Mouse (Mus musculus): ENCODE measurements around the gene Gkap1. TPM values are rescaled to one million over a fixed set of nuclear protein-coding genes. Genes with fewer than 3 reads are reported as not detected.
A peak's percentile ranks its signal among the peaks of the same experiment; 100 is the strongest.

The Gkap1 gene
- polyA plus RNA-seq, 1 experiment from 2014 or later: 14.3 TPM

GRCm38 (mm10) chr13:58276256-58276655, 757 bp upstream of the Gkap1 start:
- Histone ChIP-seq H3K4me3 (ENCODE audit: low read depth, low read length) (no peak overlapping the region), H3K4me2 (no peak overlapping the region), H3K9me3 (ENCODE audit: control insufficient read depth, low read length) (no peaks in the 10 kb centered on the region), H3K27ac (ENCODE audit: low read depth, low read length) (no peak overlapping the region), H3K36me3 (ENCODE audit: control insufficient read depth, insufficient read depth, low read length) (no peaks in the 10 kb centered on the region), H3K9ac (ENCODE audit: low read depth, low read length) (no peak overlapping the region), H3K27me3 (replicated peaks; ENCODE audit: control insufficient read depth, insufficient read depth, low read length) (peaks cover 20% of the 10 kb centered on the region), H3K4me1 (replicated peaks; ENCODE audit: control insufficient read depth, insufficient read depth, low read length) (peaks cover 9% of the 10 kb centered on the region)
- DNase-seq (ENCODE audit: low spot score) (no peak), ATAC-seq (replicated peaks; ENCODE audit: low FRiP score) (no peak)
- 76% methylated on average over 10 of the region's 10 CpGs for WGBS

- Histone ChIP-seq H3K4me2 (peak overlapping the region; percentile 85), H3K4me3 (ENCODE audit: low read depth, low read length) (peak overlapping the region; percentile 88), H3K27me3 (replicated peaks; ENCODE audit: control insufficient read depth, insufficient read depth, low read length) (peaks cover 20% of the 10 kb centered on the region), H3K4me1 (replicated peaks; ENCODE audit: control insufficient read depth, insufficient read depth, low read length) (peaks cover 9% of the 10 kb centered on the region), H3K36me3 (ENCODE audit: control insufficient read depth, insufficient read depth, low read length) (no peaks in the 10 kb centered on the region), H3K9ac (ENCODE audit: low read depth, low read length) (peak overlapping the region; percentile 81), H3K27ac (ENCODE audit: low read depth, low read length) (peak overlapping the region; percentile 49; the same call in 1 of the 2 replicates), H3K9me3 (ENCODE audit: control insufficient read depth, low read length) (no peaks in the 10 kb centered on the region)
- ATAC-seq (replicated peaks; ENCODE audit: low FRiP score) (no peak), DNase-seq (ENCODE audit: low spot score) (no peak)
- WGBS: 25% methylated on average over 9 of the region's 9 CpGs
Observed at GRCm38 (mm10) chr13:58275076-58275475, 423 bp downstream of the Gkap1 start.

- no peaks in the 10 kb centered on the region for H3K9me3 ChIP-seq (ENCODE audit: control insufficient read depth, low read length)
- peak overlapping the region; percentile 85 for H3K4me2 ChIP-seq
- ATAC-seq (replicated peaks; ENCODE audit: low FRiP score) (peak; percentile 80), DNase-seq (ENCODE audit: low spot score) (peak; percentile 80)
- peak overlapping the region; percentile 81 for H3K9ac ChIP-seq (ENCODE audit: low read depth, low read length)
- WGBS: under 1% methylated on average over 81 of the region's 84 CpGs
- peaks cover 9% of the 10 kb centered on the region for H3K4me1 ChIP-seq (replicated peaks; ENCODE audit: control insufficient read depth, insufficient read depth, low read length)
- no peaks in the 10 kb centered on the region for H3K36me3 ChIP-seq (ENCODE audit: control insufficient read depth, insufficient read depth, low read length)
- peaks cover 20% of the 10 kb centered on the region for H3K27me3 ChIP-seq (replicated peaks; ENCODE audit: control insufficient read depth, insufficient read depth, low read length)
- peak overlapping the region; percentile 88 for H3K4me3 ChIP-seq (ENCODE audit: low read depth, low read length)
- H3K27ac ChIP-seq (ENCODE audit: low read depth, low read length): peak overlapping the region; percentile 49
Observed at GRCm38 (mm10) chr13:58274259-58274991, 1.1 kb downstream of the Gkap1 start.

- peaks cover 20% of the 10 kb centered on the region for H3K27me3 ChIP-seq (replicated peaks; ENCODE audit: control insufficient read depth, insufficient read depth, low read length)
- H3K9me3 ChIP-seq (ENCODE audit: control insufficient read depth, low read length): no peaks in the 10 kb centered on the region
- under 1% methylated on average over 93 of the region's 115 CpGs for WGBS
- H3K4me2 ChIP-seq: peak overlapping the region; percentile 85
- DNase-seq (ENCODE audit: low spot score) (peak; percentile 70), ATAC-seq (replicated peaks; ENCODE audit: low FRiP score) (peak; percentile 71)
- H3K27ac ChIP-seq (ENCODE audit: low read depth, low read length): peak overlapping the region; percentile 48; the same call in 1 of the 2 replicates
- H3K36me3 ChIP-seq (ENCODE audit: control insufficient read depth, insufficient read depth, low read length): no peaks in the 10 kb centered on the region
- H3K4me1 ChIP-seq (replicated peaks; ENCODE audit: control insufficient read depth, insufficient read depth, low read length): peaks cover 9% of the 10 kb centered on the region
- peak overlapping the region; percentile 81 for H3K9ac ChIP-seq (ENCODE audit: low read depth, low read length)
- peak overlapping the region; percentile 88 for H3K4me3 ChIP-seq (ENCODE audit: low read depth, low read length)
Observed at GRCm38 (mm10) chr13:58273411-58274258, 1.9 kb downstream of the Gkap1 start.

GRCm38 (mm10) chr13:58266864-58267263, 8.6 kb downstream of the Gkap1 start:
- no peak overlapping the region for H3K4me2 ChIP-seq
- H3K27me3 ChIP-seq (replicated peaks; ENCODE audit: control insufficient read depth, insufficient read depth, low read length): no peaks in the 10 kb centered on the region
- H3K9me3 ChIP-seq (ENCODE audit: control insufficient read depth, low read length): no peaks in the 10 kb centered on the region
- H3K27ac ChIP-seq (ENCODE audit: low read depth, low read length): no peak overlapping the region
- no peak for ATAC-seq (replicated peaks; ENCODE audit: low FRiP score)
- no peaks in the 10 kb centered on the region for H3K4me1 ChIP-seq (replicated peaks; ENCODE audit: control insufficient read depth, insufficient read depth, low read length)
- H3K4me3 ChIP-seq (ENCODE audit: low read depth, low read length): no peak overlapping the region
- no peak for DNase-seq (ENCODE audit: low spot score)
- WGBS: 69% methylated on average over 3 of the region's 3 CpGs
- H3K9ac ChIP-seq (ENCODE audit: low read depth, low read length): no peak overlapping the region
- H3K36me3 ChIP-seq (ENCODE audit: control insufficient read depth, insufficient read depth, low read length): no peaks in the 10 kb centered on the region

- Histone ChIP-seq H3K9ac (ENCODE audit: low read depth, low read length) (no peak overlapping the region), H3K4me1 (replicated peaks; ENCODE audit: control insufficient read depth, insufficient read depth, low read length) (no peaks in the 10 kb centered on the region), H3K36me3 (ENCODE audit: control insufficient read depth, insufficient read depth, low read length) (no peaks in the 10 kb centered on the region), H3K27ac (ENCODE audit: low read depth, low read length) (no peak overlapping the region), H3K4me3 (ENCODE audit: low read depth, low read length) (no peak overlapping the region), H3K9me3 (ENCODE audit: control insufficient read depth, low read length) (no peaks in the 10 kb centered on the region), H3K27me3 (replicated peaks; ENCODE audit: control insufficient read depth, insufficient read depth, low read length) (no peaks in the 10 kb centered on the region), H3K4me2 (no peak overlapping the region)
- ATAC-seq (replicated peaks; ENCODE audit: low FRiP score) (no peak), DNase-seq (ENCODE audit: low spot score) (no peak)
- 84% methylated on average over 8 of the region's 8 CpGs for WGBS
Observed at GRCm38 (mm10) chr13:58263546-58263945, 12.0 kb downstream of the Gkap1 start.

- Histone ChIP-seq H3K27me3 (replicated peaks; ENCODE audit: control insufficient read depth, insufficient read depth, low read length) (no peaks in the 10 kb centered on the region), H3K4me1 (replicated peaks; ENCODE audit: control insufficient read depth, insufficient read depth, low read length) (no peaks in the 10 kb centered on the region), H3K36me3 (ENCODE audit: control insufficient read depth, insufficient read depth, low read length) (no peaks in the 10 kb centered on the region), H3K9ac (ENCODE audit: low read depth, low read length) (no peak overlapping the region), H3K27ac (ENCODE audit: low read depth, low read length) (no peak overlapping the region), H3K9me3 (ENCODE audit: control insufficient read depth, low read length) (no peaks in the 10 kb centered on the region), H3K4me2 (no peak overlapping the region), H3K4me3 (ENCODE audit: low read depth, low read length) (no peak overlapping the region)
- DNase-seq (ENCODE audit: low spot score) (no peak), ATAC-seq (replicated peaks; ENCODE audit: low FRiP score) (no peak)
- WGBS: 79% methylated on average over 4 of the region's 4 CpGs
Observed at GRCm38 (mm10) chr13:58261674-58262073, 13.8 kb downstream of the Gkap1 start.

GRCm38 (mm10) chr13:58253268-58253667, 22.2 kb downstream of the Gkap1 start:
- WGBS: 80% methylated on average over 1 of the region's 1 CpGs
- no peak for DNase-seq (ENCODE audit: low spot score)
- Histone ChIP-seq H3K36me3 (ENCODE audit: control insufficient read depth, insufficient read depth, low read length) (no peaks in the 10 kb centered on the region), H3K4me1 (replicated peaks; ENCODE audit: control insufficient read depth, insufficient read depth, low read length) (no peaks in the 10 kb centered on the region), H3K27me3 (replicated peaks; ENCODE audit: control insufficient read depth, insufficient read depth, low read length) (no peaks in the 10 kb centered on the region), H3K9me3 (ENCODE audit: control insufficient read depth, low read length) (no peaks in the 10 kb centered on the region), H3K4me2 (no peak overlapping the region), H3K9ac (ENCODE audit: low read depth, low read length) (no peak overlapping the region), H3K27ac (ENCODE audit: low read depth, low read length) (no peak overlapping the region), H3K4me3 (ENCODE audit: low read depth, low read length) (no peak overlapping the region)
- no peak for ATAC-seq (replicated peaks; ENCODE audit: low FRiP score)
